Mouse (Mus musculus): ENCODE data around the gene Tasp1. TPM values are rescaled to one million over a fixed set of nuclear protein-coding genes. Genes with fewer than 3 reads are reported as not detected.

The Tasp1 gene
- polyA plus RNA-seq (2012; rRNA removed) (3.9 and 6.1 TPM in 2 replicates), polyA plus RNA-seq (2014; fragmentation: Nextera tagmentation; extraction: Ambion mirVana) (13.9 and 15.6 TPM in 2 replicates)

DNA sequence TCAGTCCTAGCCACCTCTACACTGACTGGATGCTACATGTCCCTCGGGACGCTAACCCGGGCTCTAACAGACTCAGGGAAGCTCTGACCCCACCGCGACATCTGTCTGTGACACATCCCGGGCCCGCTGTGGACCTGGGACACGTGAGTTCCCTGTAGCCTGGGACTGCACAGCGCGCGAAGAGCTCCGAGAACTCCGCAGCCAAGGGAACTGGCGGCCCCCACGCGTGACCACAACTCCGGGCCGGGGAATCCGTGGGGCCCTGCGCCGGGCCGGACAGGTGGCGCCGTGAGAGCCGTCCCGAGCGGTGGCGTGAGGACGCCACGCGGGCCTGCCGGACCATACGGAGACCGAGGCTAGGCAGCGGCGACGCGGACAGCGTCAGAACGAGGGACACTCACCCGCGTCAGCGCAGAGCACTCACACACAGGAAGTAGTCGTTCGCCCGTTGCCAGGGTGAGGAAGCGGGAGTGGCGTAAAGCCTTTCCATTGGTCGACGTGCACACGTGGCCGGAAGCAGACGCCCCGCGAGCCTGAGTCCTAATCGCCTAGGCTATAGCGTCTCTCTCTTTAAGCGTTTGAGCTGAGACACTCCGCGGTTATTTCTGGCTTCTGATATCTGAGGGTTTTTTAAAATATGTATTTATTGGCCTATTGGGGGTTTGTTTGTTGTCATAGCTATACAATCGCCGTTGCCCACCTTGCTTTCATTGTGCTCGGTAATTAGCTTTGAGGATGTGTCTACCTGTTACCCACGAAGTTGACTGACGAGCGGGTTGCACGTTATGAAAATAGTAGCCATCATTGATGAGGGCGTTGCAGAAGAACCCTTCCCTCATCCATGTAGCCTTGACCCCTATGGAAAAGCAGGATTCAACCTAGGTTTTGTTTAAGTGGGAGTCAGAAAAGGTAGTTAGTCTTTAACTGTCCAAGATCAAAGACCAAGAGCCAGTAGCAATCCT lies at the start of gene Tasp1:
TSS of gene Tasp1 (minus strand) at position 453 of the 962 bp plus-strand sequence.
- TF ChIP-seq EP300 (IDR thresholded peaks at IDR 0.05; ENCODE audit: low read depth) (no peak), CTCF (IDR thresholded peaks at IDR 0.05; ENCODE audit: low read depth) (no peak)
- H3K4me2 ChIP-seq (ENCODE audit: low read depth), result peak within 1 kb of the TSS; percentile 96
- H3K9me3 ChIP-seq (ENCODE audit: control insufficient read depth, low read length), result no peaks in the 10 kb centered on the region
- under 1% methylated on average over 68 of the region's 68 CpGs for WGBS (ENCODE audit: insufficient replicate concordance)
- H3K36me3 ChIP-seq (replicated peaks; ENCODE audit: control insufficient read depth, insufficient read depth, low read depth), result no peaks in the 10 kb centered on the region; the same call in 1 of the 2 replicates
- H3K4me3 ChIP-seq (ENCODE audit: insufficient read depth in 1 of 2, low read depth in 2 of 2, low read length in 2 of 2), result peak within 1 kb of the TSS; percentile 79 to 83
- ATAC-seq (ENCODE audit: insufficient read depth) (peak; percentile 100), DNase-seq (ENCODE audit: low read depth in 3 of 3, low spot score in 3 of 3) (peak; percentile 92 to 93 (median 92))
- H3K9ac ChIP-seq (replicated peaks), result peak within 1 kb of the TSS; percentile 95
- H3K27ac ChIP-seq, result peak within 1 kb of the TSS; percentile 84
- H3K27me3 ChIP-seq (ENCODE audit: control insufficient read depth, insufficient read depth, low read length), result peaks cover 4% of the 10 kb centered on the region
- H3K4me1 ChIP-seq (replicated peaks; ENCODE audit: control insufficient read depth in 2 of 2, insufficient read depth in 2 of 2, low read length in 1 of 2), result peaks cover 8 to 11% of the 10 kb centered on the region in 2 experiments; a peak in 3 of 4 replicates

- no peak for DNase-seq (ENCODE audit: low read depth in 3 of 3, low spot score in 3 of 3)
- Histone ChIP-seq H3K27me3 (ENCODE audit: control insufficient read depth, insufficient read depth, low read length) (no peaks in the 10 kb centered on the region), H3K36me3 (replicated peaks; ENCODE audit: control insufficient read depth, insufficient read depth, low read depth) (no peaks in the 10 kb centered on the region), H3K4me3 (ENCODE audit: insufficient read depth in 1 of 2, low read depth in 2 of 2, low read length in 2 of 2) (no peak overlapping the region), H3K9me3 (ENCODE audit: control insufficient read depth, low read length) (no peaks in the 10 kb centered on the region), H3K4me1 (replicated peaks; ENCODE audit: control insufficient read depth in 2 of 2, insufficient read depth in 2 of 2, low read length in 1 of 2) (no peaks in the 10 kb centered on the region), H3K4me2 (ENCODE audit: low read depth) (no peak overlapping the region), H3K9ac (replicated peaks) (no peak overlapping the region), H3K27ac (no peak overlapping the region)
- WGBS (ENCODE audit: insufficient replicate concordance), result 64% methylated on average over 8 of the region's 8 CpGs
- no peak for ATAC-seq (ENCODE audit: insufficient read depth)
- TF ChIP-seq CTCF (IDR thresholded peaks at IDR 0.05; ENCODE audit: low read depth) (no peak), EP300 (IDR thresholded peaks at IDR 0.05; ENCODE audit: low read depth) (no peak)
These were observed 47.2 kb upstream of the Tasp1 start for GRCm38 (mm10) chr2:140113851-140114250.

DNA sequence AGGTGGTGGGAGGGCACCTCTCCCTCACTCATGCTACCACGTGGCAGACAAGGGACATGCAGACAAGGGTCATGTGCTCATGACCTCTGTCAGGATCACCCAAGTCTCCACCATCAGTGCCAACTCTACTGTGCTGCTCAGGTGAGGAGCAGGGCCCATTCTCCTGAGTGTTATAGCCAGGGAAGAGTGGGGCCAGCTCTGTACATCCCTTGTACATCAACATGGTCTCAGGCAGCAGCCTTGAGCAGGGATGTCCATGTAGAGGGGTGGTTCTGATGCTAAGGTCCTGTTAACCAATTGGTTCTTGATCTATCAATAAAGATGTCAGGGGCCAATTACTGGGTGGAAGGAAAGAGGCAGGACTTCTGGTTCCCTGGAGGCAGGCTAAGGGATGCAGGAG lies 42.3 kb upstream of the Tasp1 start:
- Histone ChIP-seq H3K4me2 (ENCODE audit: low read depth) (no peak overlapping the region), H3K9ac (replicated peaks) (no peak overlapping the region), H3K4me1 (replicated peaks; ENCODE audit: control insufficient read depth in 2 of 2, insufficient read depth in 2 of 2, low read length in 1 of 2) (no peaks in the 10 kb centered on the region), H3K27ac (no peak overlapping the region), H3K27me3 (ENCODE audit: control insufficient read depth, insufficient read depth, low read length) (no peaks in the 10 kb centered on the region; the same call in 1 of the 2 replicates), H3K4me3 (ENCODE audit: insufficient read depth in 1 of 2, low read depth in 2 of 2, low read length in 2 of 2) (no peak overlapping the region), H3K36me3 (replicated peaks; ENCODE audit: control insufficient read depth, insufficient read depth, low read depth) (no peaks in the 10 kb centered on the region), H3K9me3 (ENCODE audit: control insufficient read depth, low read length) (no peaks in the 10 kb centered on the region)
- ATAC-seq (ENCODE audit: insufficient read depth) (0 out of 2 replicates have a peak, but pooled peaks have one; percentile 14), DNase-seq (ENCODE audit: low read depth in 3 of 3, low spot score in 3 of 3) (no peak)
- WGBS (ENCODE audit: insufficient replicate concordance), result 17% methylated on average over 1 of the region's 1 CpGs
- TF ChIP-seq CTCF (IDR thresholded peaks at IDR 0.05; ENCODE audit: low read depth) (no peak), EP300 (IDR thresholded peaks at IDR 0.05; ENCODE audit: low read depth) (no peak)

- Histone ChIP-seq H3K27ac (no peak overlapping the region), H3K36me3 (replicated peaks; ENCODE audit: control insufficient read depth, insufficient read depth, low read depth) (no peaks in the 10 kb centered on the region), H3K9ac (replicated peaks) (no peak overlapping the region), H3K4me2 (ENCODE audit: low read depth) (no peak overlapping the region), H3K4me1 (replicated peaks; ENCODE audit: control insufficient read depth in 2 of 2, insufficient read depth in 2 of 2, low read length in 1 of 2) (no peaks in the 10 kb centered on the region), H3K9me3 (ENCODE audit: control insufficient read depth, low read length) (no peaks in the 10 kb centered on the region), H3K27me3 (ENCODE audit: control insufficient read depth, insufficient read depth, low read length) (no peaks in the 10 kb centered on the region; the same call in 1 of the 2 replicates), H3K4me3 (ENCODE audit: insufficient read depth in 1 of 2, low read depth in 2 of 2, low read length in 2 of 2) (no peak overlapping the region)
- ATAC-seq (ENCODE audit: insufficient read depth), result no peak
- DNase-seq (ENCODE audit: low read depth in 3 of 3, low spot score in 3 of 3), result no peak
- 66% methylated on average over 4 of the region's 4 CpGs for WGBS (ENCODE audit: insufficient replicate concordance)
- TF ChIP-seq CTCF (IDR thresholded peaks at IDR 0.05; ENCODE audit: low read depth) (no peak), EP300 (IDR thresholded peaks at IDR 0.05; ENCODE audit: low read depth) (no peak)
These were observed 41.0 kb upstream of the Tasp1 start for GRCm38 (mm10) chr2:140107641-140108040.

DNA sequence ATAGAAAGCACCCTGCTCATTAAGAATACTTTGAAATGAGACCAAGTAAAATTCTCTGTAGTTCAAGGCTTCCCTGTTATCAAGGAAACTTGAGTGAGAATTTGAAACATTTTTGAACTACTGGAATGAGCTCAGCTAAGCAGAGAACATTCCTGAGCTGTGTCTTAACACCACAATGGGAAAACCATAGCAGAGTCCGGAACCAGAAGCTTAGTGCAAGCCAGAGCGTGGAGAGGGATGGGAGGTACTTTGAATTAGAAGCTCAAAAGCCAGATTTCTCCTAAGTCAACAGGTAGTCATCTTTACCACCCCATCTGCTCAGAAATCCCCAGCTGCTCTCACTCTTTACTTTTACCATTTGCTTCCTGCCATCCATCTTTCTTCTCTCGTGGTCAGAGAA lies 38.3 kb upstream of the Tasp1 start:
- H3K4me3 ChIP-seq (ENCODE audit: insufficient read depth in 1 of 2, low read depth in 2 of 2, low read length in 2 of 2), result no peak overlapping the region
- 42% methylated on average over 3 of the region's 3 CpGs for WGBS (ENCODE audit: insufficient replicate concordance)
- no peak overlapping the region for H3K4me2 ChIP-seq (ENCODE audit: low read depth)
- H3K9ac ChIP-seq (replicated peaks), result no peak overlapping the region
- H3K9me3 ChIP-seq (ENCODE audit: control insufficient read depth, low read length), result no peaks in the 10 kb centered on the region
- H3K36me3 ChIP-seq (replicated peaks; ENCODE audit: control insufficient read depth, insufficient read depth, low read depth), result no peaks in the 10 kb centered on the region
- no peak for ATAC-seq (ENCODE audit: insufficient read depth)
- no peak for TF ChIP-seq EP300 (IDR thresholded peaks at IDR 0.05; ENCODE audit: low read depth)
- TF ChIP-seq CTCF (IDR thresholded peaks at IDR 0.05; ENCODE audit: low read depth), result no peak
- no peak overlapping the region for H3K27ac ChIP-seq
- no peak for DNase-seq (ENCODE audit: low read depth in 3 of 3, low spot score in 3 of 3)
- H3K4me1 ChIP-seq (replicated peaks; ENCODE audit: control insufficient read depth in 2 of 2, insufficient read depth in 2 of 2, low read length in 1 of 2), result peaks cover 3 to 5% of the 10 kb centered on the region in 2 experiments
- no peaks in the 10 kb centered on the region; the same call in 1 of the 2 replicates for H3K27me3 ChIP-seq (ENCODE audit: control insufficient read depth, insufficient read depth, low read length)

Data from liver, embryonic 14.5 days (tissue).